Mouse (Mus musculus) forebrain, embryonic 11.5 days (tissue): Measurements from ENCODE around the gene Exoc6b. TPM values are rescaled to one million over a fixed set of nuclear protein-coding genes. Genes with fewer than 3 reads are reported as not detected.

Source experiments
- ATAC-seq: fragments of 200-750 bp; cut with Nextera tagmentation; replicated peaks from 2 replicates; pipeline ENCODE4 v1.8.0; 2017; ENCODE audit warnings: moderate TSS enrichment; ENCODE audit not compliant: low FRiP score
- DNase-seq: peaks from one replicate; pipeline ENCODE4 v3.0.0-alpha.2; 2017; ENCODE audit warnings: low spot score
- H3K27ac ChIP-seq: fragments of 300-500 bp; sonication (generic); 2 replicates; pipeline ENCODE4 v1.5.1; 2014; ENCODE audit warnings: low read depth, low read length
- H3K27me3 ChIP-seq: fragments of 300-500 bp; sonication (generic); 2 replicates; pipeline ENCODE4 v1.6.1; 2014; ENCODE audit warnings: mild to moderate bottlenecking, low read length, mixed read lengths; ENCODE audit not compliant: control insufficient read depth, insufficient read depth
- H3K36me3 ChIP-seq: fragments of 300-500 bp; sonication (generic); 2 replicates; pipeline ENCODE4 v1.6.1; 2014; ENCODE audit warnings: mild to moderate bottlenecking, low read length, moderate library complexity, mixed read lengths; ENCODE audit not compliant: control insufficient read depth, insufficient read depth
- H3K4me1 ChIP-seq: fragments of 300-500 bp; sonication (generic); replicated peaks from 2 replicates; pipeline ENCODE4 v1.6.1; 2014; ENCODE audit warnings: low read length, mixed read lengths; ENCODE audit not compliant: control insufficient read depth, insufficient read depth
- H3K4me2 ChIP-seq: fragments of 300-500 bp; sonication (generic); 2 replicates; pipeline ENCODE4 v1.6.1; 2014; ENCODE audit warnings: low read depth, mild to moderate bottlenecking, low read length, moderate library complexity, mixed read lengths; ENCODE audit not compliant: severe bottlenecking
- H3K4me3 ChIP-seq: fragments of 300-500 bp; sonication (generic); 2 replicates; pipeline ENCODE4 v1.5.1; 2014; ENCODE audit warnings: low read depth, low read length
- H3K9ac ChIP-seq: fragments of 300-500 bp; sonication (generic); 2 replicates; pipeline ENCODE4 v1.6.1; 2014; ENCODE audit warnings: low read length
- H3K9me3 ChIP-seq: fragments of 300-500 bp; sonication (generic); 2 replicates; pipeline ENCODE4 v1.6.1; 2016; ENCODE audit warnings: low read length, mixed read lengths; ENCODE audit not compliant: control insufficient read depth
- WGBS: fragments of 180-500 bp; shearing (Covaris S2); extraction: QIAGEN DNeasy Blood & Tissue Kit; methylation state at CpG from one replicate; pipeline ENCODE4 v1.1.7; 2014; 5-methylcytosine and 5-hydroxymethylcytosine counted together
- polyA plus RNA-seq: library from polyadenylated mRNA; unstranded; fragments of >200 nt; fragmentation: Nextera tagmentation; extraction: Ambion mirVana; gene quantifications from 2 replicates; pipeline ENCODE4 v1.2.1, GENCODE M21; 2014

Gene Exoc6b
- polyA plus RNA-seq, 1 experiment from 2014 or later, result 34.8 TPM

GRCm38 (mm10) chr6:85074996-85075395 is 5.7 kb upstream of the Exoc6b start:
- ATAC-seq (no peak), DNase-seq (no peak)
- 14% methylated on average over 2 of the region's 2 CpGs for WGBS

GRCm38 (mm10) chr6:85068322-85069022 is 841 bp downstream of the Exoc6b start:
- ATAC-seq (no peak; the same call in 1 of the 2 replicates), DNase-seq (no peak)
- Histone ChIP-seq H3K4me1 (peaks cover 6% of the 10 kb centered on the region; the same call in 1 of the 2 replicates), H3K27ac (no peak overlapping the region), H3K27me3 (no peaks in the 10 kb centered on the region), H3K4me3 (peak overlapping the region; percentile 87), H3K9me3 (no peaks in the 10 kb centered on the region), H3K9ac (peak overlapping the region; percentile 87), H3K4me2 (peak overlapping the region; percentile 70), H3K36me3 (no peaks in the 10 kb centered on the region)
- 6% methylated on average over 17 of the region's 17 CpGs for WGBS

More at GRCm38 (mm10) chr6:85074996-85075395, 5.7 kb upstream of the Exoc6b start:
- H3K27me3 ChIP-seq, result no peaks in the 10 kb centered on the region
- no peak overlapping the region for H3K27ac ChIP-seq
- no peaks in the 10 kb centered on the region for H3K9me3 ChIP-seq
- H3K4me3 ChIP-seq, result no peak overlapping the region
- no peak overlapping the region for H3K9ac ChIP-seq
- no peaks in the 10 kb centered on the region for H3K36me3 ChIP-seq
- H3K4me1 ChIP-seq, result peaks cover 3% of the 10 kb centered on the region; the same call in 1 of the 2 replicates
- no peak overlapping the region for H3K4me2 ChIP-seq

- no peak overlapping the region for H3K4me2 ChIP-seq
- H3K9me3 ChIP-seq, result no peaks in the 10 kb centered on the region
- 90% methylated on average over 1 of the region's 1 CpGs for WGBS
- no peak overlapping the region for H3K27ac ChIP-seq
- H3K27me3 ChIP-seq, result no peaks in the 10 kb centered on the region
- H3K4me1 ChIP-seq, result no peaks in the 10 kb centered on the region
- H3K9ac ChIP-seq, result no peak overlapping the region
- ATAC-seq, result no peak
- no peak overlapping the region for H3K4me3 ChIP-seq
- H3K36me3 ChIP-seq, result no peaks in the 10 kb centered on the region
- no peak for DNase-seq
Measured at GRCm38 (mm10) chr6:85057641-85058040, 11.7 kb downstream of the Exoc6b start.

GRCm38 (mm10) chr6:85051109-85051508 is 18.2 kb downstream of the Exoc6b start:
- DNase-seq, result no peak
- H3K36me3 ChIP-seq, result no peaks in the 10 kb centered on the region
- no peaks in the 10 kb centered on the region for H3K27me3 ChIP-seq
- ATAC-seq, result no peak
- H3K4me2 ChIP-seq, result no peak overlapping the region
- no peaks in the 10 kb centered on the region for H3K9me3 ChIP-seq
- H3K27ac ChIP-seq, result no peak overlapping the region
- 85% methylated on average over 4 of the region's 4 CpGs for WGBS
- H3K4me1 ChIP-seq, result no peaks in the 10 kb centered on the region
- H3K4me3 ChIP-seq, result no peak overlapping the region
- no peak overlapping the region for H3K9ac ChIP-seq

- Histone ChIP-seq H3K27ac (no peak overlapping the region), H3K9ac (no peak overlapping the region), H3K4me3 (no peak overlapping the region), H3K9me3 (no peaks in the 10 kb centered on the region), H3K4me2 (no peak overlapping the region), H3K36me3 (no peaks in the 10 kb centered on the region), H3K27me3 (no peaks in the 10 kb centered on the region), H3K4me1 (no peaks in the 10 kb centered on the region)
- DNase-seq (no peak), ATAC-seq (no peak)
- WGBS, result 88% methylated on average over 3 of the region's 3 CpGs
Measured at GRCm38 (mm10) chr6:85046531-85046930, 22.8 kb downstream of the Exoc6b start.

GRCm38 (mm10) chr6:85044621-85045152 is 24.6 kb downstream of the Exoc6b start:
- H3K4me3 ChIP-seq, result no peak overlapping the region
- no peak overlapping the region for H3K27ac ChIP-seq
- WGBS, result 64% methylated on average over 4 of the region's 4 CpGs
- H3K36me3 ChIP-seq, result no peaks in the 10 kb centered on the region
- H3K4me1 ChIP-seq, result no peaks in the 10 kb centered on the region
- H3K27me3 ChIP-seq, result no peaks in the 10 kb centered on the region
- H3K4me2 ChIP-seq, result no peak overlapping the region
- no peaks in the 10 kb centered on the region for H3K9me3 ChIP-seq
- DNase-seq (no peak), ATAC-seq (no peak)
- no peak overlapping the region for H3K9ac ChIP-seq

- Histone ChIP-seq H3K27ac (no peak overlapping the region), H3K4me1 (no peaks in the 10 kb centered on the region), H3K27me3 (no peaks in the 10 kb centered on the region), H3K9ac (no peak overlapping the region), H3K9me3 (no peaks in the 10 kb centered on the region), H3K4me3 (no peak overlapping the region), H3K4me2 (no peak overlapping the region), H3K36me3 (no peaks in the 10 kb centered on the region)
- ATAC-seq, result no peak
- DNase-seq, result peak; percentile 67
- 7% methylated on average over 6 of the region's 6 CpGs for WGBS
Measured at GRCm38 (mm10) chr6:85037677-85038076, 31.6 kb downstream of the Exoc6b start.

- Histone ChIP-seq H3K4me1 (no peaks in the 10 kb centered on the region), H3K36me3 (no peaks in the 10 kb centered on the region), H3K4me3 (no peak overlapping the region), H3K27ac (no peak overlapping the region), H3K4me2 (no peak overlapping the region), H3K9ac (no peak overlapping the region), H3K9me3 (no peaks in the 10 kb centered on the region), H3K27me3 (no peaks in the 10 kb centered on the region)
- WGBS, result 38% methylated on average over 1 of the region's 1 CpGs
- no peak for DNase-seq
- ATAC-seq, result no peak
Measured at GRCm38 (mm10) chr6:85029671-85030070, 39.6 kb downstream of the Exoc6b start.

GRCm38 (mm10) chr6:85024403-85024802 is 44.9 kb downstream of the Exoc6b start:
- Histone ChIP-seq H3K9me3 (no peaks in the 10 kb centered on the region), H3K36me3 (no peaks in the 10 kb centered on the region), H3K4me2 (no peak overlapping the region), H3K27me3 (no peaks in the 10 kb centered on the region), H3K4me3 (no peak overlapping the region), H3K9ac (no peak overlapping the region), H3K4me1 (no peaks in the 10 kb centered on the region), H3K27ac (no peak overlapping the region)
- DNase-seq (no peak), ATAC-seq (no peak)
